Comparison of ENCODE assay signal across 8 mouse cellular contexts in the genomic region with DNA sequence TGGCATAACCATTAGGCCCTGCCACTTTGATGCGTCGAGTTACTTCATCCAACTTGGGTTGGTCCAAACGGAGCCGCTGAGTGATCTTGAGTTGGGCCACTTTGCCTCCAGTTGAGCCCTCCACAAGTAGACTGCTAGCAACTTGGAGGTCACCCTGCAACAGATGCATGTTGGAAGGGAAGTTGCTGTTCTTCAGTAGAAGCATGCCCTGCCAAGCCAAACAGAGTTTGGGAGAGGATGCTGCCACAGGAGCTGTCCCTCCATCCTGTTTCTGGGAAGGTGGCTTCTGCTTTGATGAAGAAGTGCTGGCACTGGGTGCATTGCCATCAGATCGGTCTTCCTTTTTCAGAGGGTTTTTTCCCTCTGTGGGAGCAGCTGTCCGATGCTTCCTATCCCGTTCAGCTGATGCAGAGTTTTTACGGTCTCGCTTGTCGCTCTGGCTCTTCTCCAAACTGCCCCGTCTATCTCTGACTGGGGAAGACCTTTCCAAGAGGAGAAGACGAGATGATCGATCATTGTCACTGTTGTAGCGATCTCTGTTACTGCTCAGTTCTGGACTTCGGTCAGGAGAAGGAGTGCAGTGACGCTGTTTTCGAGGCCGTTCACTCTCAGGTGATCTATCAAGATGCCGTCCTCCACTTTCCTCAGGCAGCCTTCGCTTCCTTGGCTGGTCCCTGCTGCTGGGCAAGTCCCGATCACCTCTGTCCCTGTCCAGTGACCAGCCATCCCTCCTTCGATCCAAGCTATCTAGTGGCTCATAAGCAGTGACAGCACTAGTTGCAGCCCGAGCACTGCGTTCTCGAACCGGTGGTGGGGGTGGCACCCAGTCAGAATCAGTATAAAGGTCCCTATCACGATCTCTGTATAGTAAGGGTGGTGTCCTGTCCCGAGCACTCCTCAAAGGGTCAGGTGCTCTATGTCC. TPM values are rescaled to one million over a fixed set of nuclear protein-coding genes. Genes with fewer than 3 reads are reported as not detected.
DNase-seq lines count a peak whose midpoint lies in the region; ATAC-seq and TF ChIP-seq lines count a peak whose summit lies in the region.

No protein-coding gene starts in this region.

- no peak overlapping the region for H3K9ac ChIP-seq in ES-Bruce4 (ENCODE audit: low read depth, poor library complexity, severe bottlenecking)
- peak overlapping the region; percentile 30 for H3K9ac ChIP-seq in embryonic facial prominence, embryonic 12.5 days
- H3K9ac ChIP-seq in hindbrain, embryonic 11.5 days (ENCODE audit: low read depth, low read length): no peak overlapping the region
- peak overlapping the region; percentile 99 for H3K9ac ChIP-seq in liver, embryonic 11.5 days (ENCODE audit: low read depth, low read length)

- peak overlapping the region; percentile 98 for H3K4me2 ChIP-seq in embryonic facial prominence, embryonic 12.5 days (replicated peaks)
- peak overlapping the region; percentile 93 for H3K4me2 ChIP-seq in hindbrain, embryonic 11.5 days (replicated peaks; ENCODE audit: low read depth, low read length)
- peak overlapping the region; percentile 97 for H3K4me2 ChIP-seq in liver, embryonic 11.5 days

- TF ChIP-seq POLR2A in ES-Bruce4 (IDR thresholded peaks at IDR 0.05; ENCODE audit: insufficient read depth, low read length): no peak

- H3ac ChIP-seq in C2C12 (ENCODE audit: control insufficient read depth, insufficient read length, low read depth): peak overlapping the region; percentile 94

- H3K9me3 ChIP-seq in ES-Bruce4 (replicated peaks; ENCODE audit: control insufficient read depth, insufficient read depth, low read length, poor library complexity, severe bottlenecking): no peaks in the 10 kb centered on the region
- no peaks in the 10 kb centered on the region for H3K9me3 ChIP-seq in embryonic facial prominence, embryonic 12.5 days
- H3K9me3 ChIP-seq in hindbrain, embryonic 11.5 days (ENCODE audit: control insufficient read depth, low read length): no peaks in the 10 kb centered on the region
- H3K9me3 ChIP-seq in liver, embryonic 11.5 days (ENCODE audit: control insufficient read depth, low read length): no peaks in the 10 kb centered on the region

- no peaks in the 10 kb centered on the region for H3K27me3 ChIP-seq in C2C12 (ENCODE audit: control insufficient read depth, insufficient read depth, insufficient read length)
- no peaks in the 10 kb centered on the region for H3K27me3 ChIP-seq in ES-Bruce4 (ENCODE audit: control insufficient read depth, insufficient read depth, low read length, poor library complexity, severe bottlenecking)
- H3K27me3 ChIP-seq in embryonic facial prominence, embryonic 12.5 days: no peaks in the 10 kb centered on the region
- H3K27me3 ChIP-seq in hindbrain, embryonic 11.5 days (ENCODE audit: control insufficient read depth, insufficient read depth, low read length): no peaks in the 10 kb centered on the region
- no peaks in the 10 kb centered on the region for H3K27me3 ChIP-seq in liver, embryonic 11.5 days (replicated peaks; ENCODE audit: control insufficient read depth, insufficient read depth, low read length)

- H3K4me3 ChIP-seq in C2C12 (ENCODE audit: insufficient read depth, poor library complexity, severe bottlenecking): peak overlapping the region; percentile 89
- peak overlapping the region; percentile 97 for H3K4me3 ChIP-seq in ES-Bruce4 (ENCODE audit: low read depth, low read length)
- peak overlapping the region; percentile 80 for H3K4me3 ChIP-seq in embryonic facial prominence, embryonic 12.5 days
- H3K4me3 ChIP-seq in hindbrain, embryonic 11.5 days (ENCODE audit: low read depth, low read length): peak overlapping the region; percentile 96
- H3K4me3 ChIP-seq in liver, embryonic 11.5 days (ENCODE audit: low read depth, low read length): peak overlapping the region; percentile 97

- peaks cover 71% of the 10 kb centered on the region for H3K79me2 ChIP-seq in C2C12 (ENCODE audit: control insufficient read depth, insufficient read depth)

- DNase-seq in hindbrain, embryonic 11.5 days (ENCODE audit: low spot score): no peak
- no peak for DNase-seq in liver, embryonic 11.5 days (ENCODE audit: low spot score)
- no peak for DNase-seq in embryo, embryonic 10.5 days (ENCODE audit: low spot score)
- no peak for DNase-seq in layer of hippocampus, adult 18-20 months (ENCODE audit: low spot score in 2 of 2)
- no peak for DNase-seq in gastrocnemius, adult 8-10 months (ENCODE audit: low spot score in 2 of 2)

- no peak for ATAC-seq in embryonic facial prominence, embryonic 12.5 days (ENCODE audit: insufficient number of reproducible peaks, insufficient read depth, low FRiP score, low TSS enrichment)
- ATAC-seq in hindbrain, embryonic 11.5 days (ENCODE audit: low FRiP score): no peak
- ATAC-seq in liver, embryonic 11.5 days (replicated peaks; ENCODE audit: low FRiP score): no peak

- 84% methylated on average over 28 of the region's 28 CpGs for WGBS in embryonic facial prominence, embryonic 12.5 days
- WGBS in hindbrain, embryonic 11.5 days: 82% methylated on average over 28 of the region's 28 CpGs
- 71% methylated on average over 28 of the region's 28 CpGs for WGBS in liver, embryonic 11.5 days

- no peak overlapping the region for H3K27ac ChIP-seq in ES-Bruce4 (ENCODE audit: insufficient read depth, low read length)
- H3K27ac ChIP-seq in embryonic facial prominence, embryonic 12.5 days: no peak overlapping the region
- no peak overlapping the region for H3K27ac ChIP-seq in hindbrain, embryonic 11.5 days (ENCODE audit: low read depth, low read length)
- no peak overlapping the region for H3K27ac ChIP-seq in liver, embryonic 11.5 days (ENCODE audit: low read depth, low read length)

- H3K4me1 ChIP-seq in ES-Bruce4 (ENCODE audit: control insufficient read depth, insufficient read depth, low read length): no peaks in the 10 kb centered on the region
- peaks cover 28% of the 10 kb centered on the region for H3K4me1 ChIP-seq in embryonic facial prominence, embryonic 12.5 days
- peaks cover 15% of the 10 kb centered on the region for H3K4me1 ChIP-seq in hindbrain, embryonic 11.5 days (replicated peaks; ENCODE audit: control insufficient read depth, insufficient read depth, low read length)
- H3K4me1 ChIP-seq in liver, embryonic 11.5 days (replicated peaks; ENCODE audit: control insufficient read depth, insufficient read depth, low read length): peaks cover 24% of the 10 kb centered on the region

- H3K36me3 ChIP-seq in C2C12 (ENCODE audit: control insufficient read depth, insufficient read depth): peaks cover 58% of the 10 kb centered on the region
- peaks cover 34% of the 10 kb centered on the region for H3K36me3 ChIP-seq in ES-Bruce4 (ENCODE audit: control insufficient read depth, insufficient read depth, low read length, poor library complexity, severe bottlenecking)
- H3K36me3 ChIP-seq in embryonic facial prominence, embryonic 12.5 days: peaks cover 25% of the 10 kb centered on the region
- H3K36me3 ChIP-seq in hindbrain, embryonic 11.5 days (ENCODE audit: control insufficient read depth, insufficient read depth, low read length): no peaks in the 10 kb centered on the region
- peaks cover 18% of the 10 kb centered on the region for H3K36me3 ChIP-seq in liver, embryonic 11.5 days (ENCODE audit: control insufficient read depth, insufficient read depth, low read length)

- TF ChIP-seq CTCF in C2C12 (IDR thresholded peaks at IDR 0.05; ENCODE audit: control insufficient read depth, insufficient read depth, insufficient read length): no peak
- TF ChIP-seq CTCF in ES-Bruce4 (IDR thresholded peaks at IDR 0.05; ENCODE audit: low read depth, low read length): no peak

- H3K79me3 ChIP-seq in C2C12 (ENCODE audit: low read depth): peaks cover 66% of the 10 kb centered on the region

- TF ChIP-seq EP300 in ES-Bruce4 (IDR thresholded peaks at IDR 0.05; ENCODE audit: insufficient read depth, low read depth, low read length): no peak

TF ChIP-seq in C2C12, 6 proteins besides CTCF, POLR2A, EP300 and RAD21:
- no peak for TF ChIP-seq MAX (IDR thresholded peaks at IDR 0.05)
- TF ChIP-seq FOSL1 (IDR thresholded peaks at IDR 0.05; ENCODE audit: insufficient read depth, low read length, poor library complexity, severe bottlenecking): no peak
- TF ChIP-seq USF1 (IDR thresholded peaks at IDR 0.05; ENCODE audit: low read depth): no peak
- no peak for TF ChIP-seq MYOG (IDR thresholded peaks at IDR 0.05; ENCODE audit: control insufficient read depth, extremely low read depth, insufficient read length)
- no peak for TF ChIP-seq CEBPB (IDR thresholded peaks at IDR 0.05; ENCODE audit: low read depth)
- no peak for TF ChIP-seq MYOD1 (IDR thresholded peaks at IDR 0.05; ENCODE audit: control insufficient read depth, insufficient read length, low read depth)

RNA-seq across cellular contexts. Expression of gene Rbm15, which starts 2.7 kb away (rescaled TPM):
- polyA plus RNA-seq in C2C12 (2012; fragmentation: generic; extraction: Trizol): 7.2 TPM
- 51.7 and 53.0 TPM in 2 replicates for polyA plus RNA-seq in ES-Bruce4 (2011; ENCODE audit: insufficient read depth, insufficient read length, low read depth, missing spikeins)
- 17.0 and 17.9 TPM in 2 replicates for polyA plus RNA-seq in embryonic facial prominence, embryonic 12.5 days (2016; fragmentation: Nextera tagmentation; extraction: Ambion mirVana)
- 16.3 and 19.5 TPM in 2 replicates for polyA plus RNA-seq in hindbrain, embryonic 11.5 days (2014; fragmentation: Nextera tagmentation; extraction: Ambion mirVana)
- 16.3 and 16.9 TPM in 2 replicates for polyA plus RNA-seq in liver, embryonic 11.5 days (2014; fragmentation: Nextera tagmentation; extraction: Ambion mirVana)
- 10 to 100 TPM; 26.2 to 27.1 TPM for total RNA-seq in layer of hippocampus, adult 18-20 months (2021)
- 10 to 100 TPM; 20.8 to 25.7 (median 22.8) TPM for total RNA-seq in gastrocnemius, adult 8-10 months (2022)

RNA-seq across cellular contexts. Expression of gene Slc16a4, which starts 39.7 kb away (rescaled TPM):
- polyA plus RNA-seq in C2C12 (2012; fragmentation: generic; extraction: Trizol): 0.20 TPM
- 0.64 and 0.88 TPM in 2 replicates for polyA plus RNA-seq in ES-Bruce4 (2011; ENCODE audit: insufficient read depth, insufficient read length, low read depth, missing spikeins)
- polyA plus RNA-seq in embryonic facial prominence, embryonic 12.5 days (2016; fragmentation: Nextera tagmentation; extraction: Ambion mirVana): 5.4 and 6.9 TPM in 2 replicates
- polyA plus RNA-seq in hindbrain, embryonic 11.5 days (2014; fragmentation: Nextera tagmentation; extraction: Ambion mirVana): 2.2 and 4.0 TPM in 2 replicates
- polyA plus RNA-seq in liver, embryonic 11.5 days (2014; fragmentation: Nextera tagmentation; extraction: Ambion mirVana): 1.4 and 1.9 TPM in 2 replicates
- total RNA-seq in layer of hippocampus, adult 18-20 months (2021): under 1 TPM; 0.43 to 0.77 TPM
- total RNA-seq in gastrocnemius, adult 8-10 months (2022): under 1 TPM in 2 of 4 experiments, not detected in 2; 0.19 to 0.31 TPM

RNA-seq across cellular contexts. Expression of gene Lamtor5, which starts 52.1 kb away (rescaled TPM):
- 163 TPM for polyA plus RNA-seq in C2C12 (2012; fragmentation: generic; extraction: Trizol)
- polyA plus RNA-seq in ES-Bruce4 (2011; ENCODE audit: insufficient read depth, insufficient read length, low read depth, missing spikeins): 67.6 and 78.6 TPM in 2 replicates
- 167 and 174 TPM in 2 replicates for polyA plus RNA-seq in embryonic facial prominence, embryonic 12.5 days (2016; fragmentation: Nextera tagmentation; extraction: Ambion mirVana)
- polyA plus RNA-seq in hindbrain, embryonic 11.5 days (2014; fragmentation: Nextera tagmentation; extraction: Ambion mirVana): 203 TPM in 2 replicates
- polyA plus RNA-seq in liver, embryonic 11.5 days (2014; fragmentation: Nextera tagmentation; extraction: Ambion mirVana): 172 and 185 TPM in 2 replicates
- total RNA-seq in layer of hippocampus, adult 18-20 months (2021): 10 to 100 TPM; 64.6 to 66.1 TPM
- total RNA-seq in gastrocnemius, adult 8-10 months (2022): 10 to 100 TPM; 53.4 to 72.8 (median 63.4) TPM

Comparison
In these comparisons a context has a peak if more than half of its experiments do, and no peak if none do; other contexts are left out.
1. H3K9ac ChIP-seq: peak in embryonic facial prominence, embryonic 12.5 days (single experiment) and liver, embryonic 11.5 days (single experiment); none in ES-Bruce4 (single experiment) and hindbrain, embryonic 11.5 days (single experiment).
2. Peak in every context shown above with its lines, with median percentiles within 50 percentile points of each other: H3K4me3 ChIP-seq and H3K4me2 ChIP-seq.